Mouse (Mus musculus) CH12.LX (cell line): ENCODE measurements at regions not wholly inside any gene's neighbourhood (a gene's known extent, or its start where the extent isn't known, plus 50 kb on each side); places are given as distances from the start of the nearest gene placed in this dataset.

ENCODE experiments used
- DNase-seq: peaks from one replicate; pipeline ENCODE4 v3.0.0-alpha.2; 2013; ENCODE audit errors: extremely low read depth
- H3K27ac ChIP-seq: 2 replicates; pipeline ENCODE4 v1.5.1; 2012; ENCODE audit warnings: low read depth, mild to moderate bottlenecking, control low read depth, moderate library complexity; ENCODE audit not compliant: insufficient read depth
- H3K27me3 ChIP-seq: replicated peaks from 2 replicates; pipeline ENCODE3; 2012; ENCODE audit warnings: inconsistent platforms
- H3K36me3 ChIP-seq, 2 experiments: replicated peaks in 1 of 2; 2 replicates each; pipeline versions ENCODE3 to v1.6.1; 2012; ENCODE audit warnings: inconsistent platforms in 1 of 2, low read length in 1 of 2, mild to moderate bottlenecking in 1 of 2, mixed read lengths in 1 of 2, moderate library complexity in 1 of 2; ENCODE audit not compliant: control insufficient read depth in 1 of 2, insufficient read depth in 1 of 2
- H3K4me1 ChIP-seq, 2 experiments: 2 replicates each; pipeline ENCODE4 v1.6.1; 2012; ENCODE audit warnings: inconsistent platforms in 1 of 2, moderate library complexity in 1 of 2; ENCODE audit not compliant: insufficient read depth in 2 of 2, control insufficient read depth in 1 of 2
- H3K4me2 ChIP-seq: 2 replicates; pipeline ENCODE4 v1.6.1; 2012; ENCODE audit warnings: low read depth, mild to moderate bottlenecking, control low read depth; ENCODE audit not compliant: poor library complexity, insufficient read depth, severe bottlenecking
- H3K4me3 ChIP-seq, 3 experiments: fragments of 150-350 bp in 1 of 3; sonication (generic) in 1 of 3; replicated peaks in 1 of 3; 2 replicates each; pipeline versions ENCODE3 to v1.5.1; 2011 to 2012; ENCODE audit warnings: low read depth in 2 of 3, low read length in 2 of 3, mild to moderate bottlenecking in 2 of 3, moderate library complexity in 2 of 3, control low read depth in 1 of 3, improper control_type of control experiment in 1 of 3, inconsistent platforms in 1 of 3, mixed read lengths in 1 of 3; ENCODE audit not compliant: poor library complexity in 1 of 3
- H3K79me2 ChIP-seq: replicated peaks from 2 replicates; pipeline ENCODE4 v1.6.1; 2012; ENCODE audit warnings: mild to moderate bottlenecking, moderate library complexity; ENCODE audit not compliant: control insufficient read depth, poor library complexity, insufficient read depth, severe bottlenecking; ENCODE audit errors: extremely low read depth
- H3K9ac ChIP-seq: 2 replicates; pipeline ENCODE4 v1.6.1; 2012; ENCODE audit warnings: low read depth, mild to moderate bottlenecking, control low read depth, moderate library complexity; ENCODE audit not compliant: insufficient read depth
- H3K9me3 ChIP-seq: replicated peaks from 2 replicates; pipeline ENCODE3; 2012; ENCODE audit warnings: low read length, inconsistent platforms, mixed read lengths
- BHLHE40 ChIP-seq: IDR thresholded peaks from 2 replicates; pipeline ENCODE4 v1.6.1; 2011; ENCODE audit warnings: mild to moderate bottlenecking, low read depth, low read length, improper control_type of control experiment
- CHD1 ChIP-seq: IDR thresholded peaks from 2 replicates; pipeline ENCODE4 v1.6.1; 2012; ENCODE audit warnings: low read depth, low read length, improper control_type of control experiment, inconsistent platforms
- CTCF ChIP-seq, 2 experiments: IDR thresholded peaks in 1 of 2; conservative IDR thresholded peaks in 1 of 2; 2 replicates each; pipeline ENCODE4 v1.5.1; 2011 to 2012; ENCODE audit warnings: low read depth in 2 of 2, low read length in 2 of 2, improper control_type of control experiment in 1 of 2, inconsistent platforms in 1 of 2, mild to moderate bottlenecking in 1 of 2, moderate library complexity in 1 of 2
- E2F4 ChIP-seq: IDR thresholded peaks from 2 replicates; pipeline ENCODE4 v1.6.1; 2011; ENCODE audit warnings: low read depth, low read length, improper control_type of control experiment; ENCODE audit not compliant: insufficient replicate concordance
- ELF1 ChIP-seq: IDR thresholded peaks from 2 replicates; pipeline ENCODE4 v1.6.1; 2014; ENCODE audit warnings: low read depth, mild to moderate bottlenecking, inconsistent platforms, low read length, improper control_type of control experiment
- EP300 ChIP-seq: IDR thresholded peaks from 2 replicates; pipeline ENCODE4 v1.6.1; 2011; ENCODE audit warnings: low read length, improper control_type of control experiment
- GABPA ChIP-seq: IDR thresholded peaks from 2 replicates; pipeline ENCODE4 v1.6.1; 2012; ENCODE audit warnings: low read depth, low read length, improper control_type of control experiment, inconsistent platforms; ENCODE audit not compliant: insufficient replicate concordance
- HCFC1 ChIP-seq: IDR thresholded peaks from 2 replicates; pipeline ENCODE4 v1.6.1; 2012; ENCODE audit warnings: low read depth, mild to moderate bottlenecking, inconsistent platforms, low read length, improper control_type of control experiment
- IRF4 ChIP-seq: IDR thresholded peaks from 2 replicates; pipeline ENCODE4 v1.6.1; 2014; ENCODE audit warnings: low read depth, mild to moderate bottlenecking, inconsistent platforms, low read length, improper control_type of control experiment
- JUN ChIP-seq: IDR thresholded peaks from 2 replicates; pipeline ENCODE4 v1.6.1; 2011; ENCODE audit warnings: low read depth, mild to moderate bottlenecking, low read length, improper control_type of control experiment, moderate library complexity; ENCODE audit not compliant: insufficient read depth
- KAT2A ChIP-seq: IDR thresholded peaks from 2 replicates; pipeline ENCODE4 v1.6.1; 2012; ENCODE audit warnings: low read length, improper control_type of control experiment, inconsistent platforms; ENCODE audit not compliant: insufficient replicate concordance
- MAFK ChIP-seq: IDR thresholded peaks from 2 replicates; pipeline ENCODE4 v1.6.1; 2011; ENCODE audit warnings: low read length, improper control_type of control experiment; ENCODE audit not compliant: insufficient replicate concordance
- MAX ChIP-seq: IDR thresholded peaks from 2 replicates; pipeline ENCODE4 v1.6.1; 2011; ENCODE audit warnings: low read length, improper control_type of control experiment
- MEF2A ChIP-seq: IDR thresholded peaks from 2 replicates; pipeline ENCODE4 v1.6.1; 2014; ENCODE audit warnings: low read depth, mild to moderate bottlenecking, inconsistent platforms, low read length, improper control_type of control experiment, borderline replicate concordance
- MYC ChIP-seq: IDR thresholded peaks from 2 replicates; pipeline ENCODE4 v1.6.1; 2011; ENCODE audit warnings: low read depth, mild to moderate bottlenecking, improper control_type of control experiment, low read length
- NELFE ChIP-seq: IDR thresholded peaks from 2 replicates; pipeline ENCODE4 v1.6.1; 2011; ENCODE audit warnings: low read depth, low read length, improper control_type of control experiment
- NRF1 ChIP-seq: IDR thresholded peaks from 2 replicates; pipeline ENCODE4 v1.6.1; 2014; ENCODE audit warnings: low read depth, mild to moderate bottlenecking, inconsistent platforms, low read length, improper control_type of control experiment, moderate library complexity
- POLR2A ChIP-seq: IDR thresholded peaks from 2 replicates; pipeline ENCODE4 v1.6.1; 2011; ENCODE audit warnings: low read depth, mild to moderate bottlenecking, improper control_type of control experiment, low read length
- RCOR1 ChIP-seq: conservative IDR thresholded peaks from 2 replicates; pipeline ENCODE4 v1.6.1; 2012; ENCODE audit warnings: low read depth, mild to moderate bottlenecking, inconsistent platforms, low read length, improper control_type of control experiment
- SIN3A ChIP-seq: IDR thresholded peaks from 2 replicates; pipeline ENCODE4 v1.6.1; 2012; ENCODE audit warnings: low read length, improper control_type of control experiment, inconsistent platforms
- SMC3 ChIP-seq: IDR thresholded peaks from 2 replicates; pipeline ENCODE4 v1.6.1; 2011; ENCODE audit warnings: low read depth, low read length, improper control_type of control experiment
- TBP ChIP-seq: conservative IDR thresholded peaks from 2 replicates; pipeline ENCODE4 v1.6.1; 2011; ENCODE audit warnings: low read depth, low read length, improper control_type of control experiment
- TCF12 ChIP-seq: IDR thresholded peaks from 2 replicates; pipeline ENCODE4 v1.6.1; 2014; ENCODE audit warnings: low read depth, mild to moderate bottlenecking, inconsistent platforms, low read length, improper control_type of control experiment
- USF1 ChIP-seq: IDR thresholded peaks from 2 replicates; pipeline ENCODE4 v1.6.1; 2014; ENCODE audit warnings: low read depth, mild to moderate bottlenecking, inconsistent platforms, low read length, improper control_type of control experiment
- ZKSCAN1 ChIP-seq: IDR thresholded peaks from 2 replicates; pipeline ENCODE4 v1.6.1; 2012; ENCODE audit warnings: low read depth, inconsistent platforms, low read length, improper control_type of control experiment, borderline replicate concordance
- ZNF384 ChIP-seq: IDR thresholded peaks from 2 replicates; pipeline ENCODE4 v1.6.1; 2012; ENCODE audit warnings: low read depth, low read length, improper control_type of control experiment, inconsistent platforms
- dilution Hi-C: fragments of 300-500 bp; cut with MboI; formaldehyde crosslinking; loops from 2 replicates; pipeline ENCODE4 v1.14.3; 2020; ENCODE audit warnings: low sequenced_read_pairs; ENCODE audit not compliant: extremely low pct_unique_long_range_greater_than_20kb, extremely low pct_ligation_motif_present
- in situ Hi-C: fragments of 300-500 bp; cut with MboI; formaldehyde crosslinking; loops from 3 replicates; pipeline ENCODE4 v1.14.3; 2019; ENCODE audit warnings: low sequenced_read_pairs, low pct_ligation_motif_present, low pct_unique_long_range_greater_than_20kb, mixed read lengths

DNA sequence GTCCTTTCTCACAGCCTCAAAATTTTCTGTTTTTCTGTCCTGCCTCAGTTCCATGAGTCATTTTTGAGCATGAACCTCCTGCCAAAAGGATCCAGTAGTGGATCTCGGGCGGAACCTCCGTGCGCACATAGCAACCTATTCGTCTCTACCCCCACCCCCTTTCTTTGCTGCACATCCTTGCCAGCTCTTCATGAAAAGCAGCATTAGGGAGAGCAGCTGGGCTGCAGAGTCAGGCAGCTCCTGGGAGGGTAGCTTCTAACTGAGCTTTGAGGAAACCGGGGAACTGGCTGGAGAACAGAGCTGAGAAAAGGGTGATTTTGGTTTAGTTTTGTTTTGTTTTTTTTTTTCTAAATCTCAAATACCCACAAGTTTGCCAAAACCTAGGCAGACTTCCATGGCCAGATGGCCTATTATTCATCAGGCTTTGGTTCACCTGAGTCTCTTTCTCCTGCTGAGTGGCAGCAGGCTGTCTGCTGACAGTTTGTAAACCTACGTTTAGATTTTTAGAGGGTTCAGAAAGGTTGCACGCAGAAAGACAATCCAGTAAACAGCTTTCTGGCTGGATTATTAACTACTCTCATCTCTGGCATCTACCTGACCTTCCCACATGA, 74.5 kb upstream of the Tmem164 start:
- dilution Hi-C loops, result no loop called here
- Histone ChIP-seq H3K9ac (no peak overlapping the region), H3K36me3 (no peaks in the 10 kb centered on the region), H3K4me1 (no peaks in the 10 kb centered on the region), H3K27me3 (no peaks in the 10 kb centered on the region), H3K9me3 (no peaks in the 10 kb centered on the region), H3K4me2 (no peak overlapping the region), H3K4me3 (no peak overlapping the region), H3K79me2 (no peaks in the 10 kb centered on the region), H3K27ac (no peak overlapping the region)
- TF ChIP-seq TBP (no peak), MAFK (no peak), POLR2A (no peak), GABPA (no peak), NELFE (no peak), KAT2A (no peak), MYC (no peak), HCFC1 (no peak), NRF1 (no peak), CTCF (conservative IDR thresholded peaks at IDR 0.05 in 1 of 2, IDR thresholded peaks at IDR 0.05 in 1 of 2; ENCODE audit: low read depth in 2 of 2, low read length in 2 of 2) (no peak), E2F4 (no peak), CHD1 (no peak), EP300 (no peak), RCOR1 (no peak)
- in situ Hi-C loops, result no loop called here
- DNase-seq, result no peak

DNA sequence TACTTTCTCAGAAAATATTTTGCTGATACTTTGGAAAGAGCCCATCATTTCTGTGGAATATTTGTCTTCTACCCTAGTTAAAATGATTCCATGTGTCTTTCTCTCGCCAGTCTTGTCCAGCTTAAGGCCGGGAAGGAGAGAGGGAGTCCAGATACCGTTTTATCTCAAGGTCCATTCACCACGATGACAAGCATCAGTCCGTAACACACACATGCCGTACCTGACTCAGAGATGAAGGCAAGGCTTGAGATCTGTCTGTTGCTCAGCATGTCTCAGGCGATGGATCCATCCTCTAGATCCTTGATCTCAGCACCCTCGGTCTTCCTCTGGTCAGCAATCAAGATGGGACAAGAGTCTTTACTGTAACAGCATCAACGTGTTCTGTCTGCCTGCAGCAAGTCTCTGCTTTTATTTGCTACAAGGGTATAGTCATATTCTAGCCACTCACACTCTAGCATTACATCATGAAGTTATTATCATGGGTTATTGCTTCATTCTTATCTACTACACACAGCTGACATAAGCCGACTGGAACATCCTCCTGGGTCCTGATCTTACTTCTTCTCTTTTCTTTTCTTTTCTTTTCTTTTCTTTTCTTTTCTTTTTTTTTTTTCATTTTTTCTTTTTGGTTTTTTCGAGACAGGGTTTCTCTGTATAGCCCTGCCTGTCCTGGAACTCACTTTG, 64.9 kb upstream of the Tmem164 start:
- Histone ChIP-seq H3K27me3 (no peaks in the 10 kb centered on the region), H3K36me3 (no peaks in the 10 kb centered on the region), H3K4me2 (no peak overlapping the region), H3K4me3 (no peak overlapping the region), H3K9ac (no peak overlapping the region), H3K9me3 (no peaks in the 10 kb centered on the region), H3K79me2 (no peaks in the 10 kb centered on the region), H3K27ac (no peak overlapping the region), H3K4me1 (peaks cover 0 to 3% of the 10 kb centered on the region in 2 experiments; a peak in 2 of 4 replicates)
- no peak for DNase-seq
- in situ Hi-C loops, result no loop called here
- dilution Hi-C loops, result no loop called here
- TF ChIP-seq NELFE (no peak), BHLHE40 (no peak), MAX (no peak), USF1 (no peak), RCOR1 (no peak), IRF4 (no peak), ELF1 (no peak), ZKSCAN1 (no peak), NRF1 (no peak), MEF2A (no peak), TCF12 (no peak), JUN (no peak), EP300 (no peak), SMC3 (no peak), CHD1 (no peak), SIN3A (no peak), ZNF384 (no peak), GABPA (no peak)
